Mouse (Mus musculus): ENCODE measurements around the gene Apoh.

Apoh gene

DNA sequence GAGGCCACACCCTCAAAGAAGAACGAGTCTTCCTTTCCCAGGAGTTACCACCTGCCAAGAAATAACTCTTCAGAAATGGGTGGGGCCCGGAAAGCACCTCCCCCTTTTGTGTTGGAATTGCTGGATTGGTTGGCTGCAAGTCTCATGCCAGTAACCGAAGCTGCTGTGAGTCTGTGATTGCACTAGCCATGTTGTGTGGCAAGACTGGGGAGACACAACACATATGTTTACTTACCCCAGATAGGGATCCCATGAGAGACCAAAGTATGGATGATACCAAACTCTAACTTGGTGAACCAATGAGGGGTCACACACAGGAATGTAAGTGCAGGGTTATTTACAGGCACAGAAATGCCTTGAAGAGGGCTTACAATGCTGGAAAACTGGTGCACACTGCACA is 39.5 kb downstream of the Apoh start:
- no peaks in the 10 kb centered on the region for H3K27me3 ChIP-seq (ENCODE audit: control insufficient read depth, insufficient read depth, low read length, poor library complexity, severe bottlenecking)
- H3K36me3 ChIP-seq (ENCODE audit: control insufficient read depth, insufficient read depth, low read length, poor library complexity, severe bottlenecking) = no peaks in the 10 kb centered on the region
- no peak for DNase-seq (ENCODE audit: low read depth, low spot score)

DNA sequence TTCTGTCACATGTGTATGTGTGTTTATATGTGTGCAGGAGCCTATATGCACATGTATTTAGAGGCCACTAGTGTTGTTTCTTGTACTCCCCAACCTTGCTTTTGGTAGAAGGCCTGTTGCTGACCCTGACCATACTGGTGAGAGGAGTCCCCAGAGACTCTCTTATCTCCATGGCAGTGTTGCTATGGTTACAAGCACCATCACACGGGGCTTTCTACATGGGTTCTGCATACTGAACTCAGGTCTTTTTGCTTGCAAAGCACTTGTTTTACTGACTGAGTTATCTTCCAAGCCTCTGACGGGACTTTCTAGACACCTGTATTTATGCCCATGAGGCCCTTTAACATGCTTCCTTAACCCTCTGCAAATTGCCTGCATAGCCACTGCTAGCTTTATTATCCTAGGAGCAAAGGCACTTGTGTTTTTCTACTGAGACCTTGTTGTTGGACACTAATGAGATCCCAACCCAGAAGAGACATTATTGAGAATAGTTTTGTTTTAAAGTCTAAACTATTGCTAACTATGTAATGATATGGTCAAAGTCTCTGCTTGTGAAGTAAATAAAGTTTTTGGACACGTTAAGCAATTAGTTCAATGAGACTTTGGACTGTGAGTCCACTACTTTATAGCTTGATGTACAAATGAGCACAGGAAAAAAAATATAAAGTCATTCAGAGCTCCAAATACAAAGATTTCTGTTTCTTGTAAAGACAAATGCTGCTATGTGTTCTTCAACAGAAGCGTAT is 41.9 kb downstream of the Apoh start:
- no peaks in the 10 kb centered on the region for H3K27me3 ChIP-seq (ENCODE audit: control insufficient read depth, insufficient read depth, low read length, poor library complexity, severe bottlenecking)
- no peak for DNase-seq (ENCODE audit: low read depth, low spot score)
- no peaks in the 10 kb centered on the region for H3K36me3 ChIP-seq (ENCODE audit: control insufficient read depth, insufficient read depth, low read length, poor library complexity, severe bottlenecking)

DNA sequence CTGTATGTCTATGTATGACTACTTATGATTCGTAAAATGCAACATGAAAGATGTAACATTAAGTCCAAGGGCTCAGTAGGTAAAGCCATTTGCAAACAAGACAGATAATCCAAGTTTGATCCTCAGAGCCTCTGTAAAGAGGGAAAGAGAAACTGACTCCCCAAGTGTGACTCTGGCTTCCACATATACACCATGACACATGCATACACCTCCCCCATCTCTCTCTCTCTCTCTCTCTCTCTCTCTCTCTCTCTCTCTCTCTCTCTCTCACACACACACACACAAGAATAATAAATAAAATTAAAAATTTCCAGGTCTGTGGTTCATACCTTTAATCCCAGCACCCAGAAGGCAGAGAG is 42.5 kb downstream of the Apoh start:
- Histone ChIP-seq H3K36me3 (ENCODE audit: control insufficient read depth, insufficient read depth, low read length, poor library complexity, severe bottlenecking) (no peaks in the 10 kb centered on the region), H3K27me3 (ENCODE audit: control insufficient read depth, insufficient read depth, low read length, poor library complexity, severe bottlenecking) (no peaks in the 10 kb centered on the region)
- DNase-seq (ENCODE audit: low read depth, low spot score) = no peak

DNA sequence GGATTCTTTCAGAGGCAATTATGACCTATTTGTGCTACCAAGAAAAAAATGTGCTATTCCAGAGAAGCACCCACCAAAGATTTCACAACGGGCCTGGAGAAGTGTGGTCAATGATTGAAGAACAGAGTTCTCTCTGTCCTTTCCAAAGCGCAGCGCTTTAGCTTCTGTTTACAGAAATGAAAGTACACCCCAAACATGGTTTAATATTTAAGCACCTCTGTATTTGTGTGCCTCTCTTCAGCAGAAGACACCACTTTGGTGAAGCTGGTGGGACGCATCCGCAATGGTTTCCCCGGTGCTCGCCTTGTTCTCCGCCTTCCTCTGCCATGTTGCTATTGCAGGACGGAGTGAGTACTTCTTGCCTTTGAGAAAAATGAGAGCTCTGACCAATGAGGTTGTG is 51.9 kb downstream of the Apoh start:
- Histone ChIP-seq H3K27me3 (ENCODE audit: control insufficient read depth, insufficient read depth, low read length, poor library complexity, severe bottlenecking) (no peaks in the 10 kb centered on the region), H3K36me3 (ENCODE audit: control insufficient read depth, insufficient read depth, low read length, poor library complexity, severe bottlenecking) (no peaks in the 10 kb centered on the region)
- DNase-seq (ENCODE audit: low read depth, low spot score) = no peak

GRCm38 (mm10) chr11:108396076-108396829 is 53.1 kb downstream of the Apoh start:
- H3K36me3 ChIP-seq (ENCODE audit: control insufficient read depth, insufficient read depth, low read length, poor library complexity, severe bottlenecking) = no peaks in the 10 kb centered on the region
- DNase-seq (ENCODE audit: low read depth, low spot score) = no peak
- no peaks in the 10 kb centered on the region for H3K27me3 ChIP-seq (ENCODE audit: control insufficient read depth, insufficient read depth, low read length, poor library complexity, severe bottlenecking)

- DNase-seq (ENCODE audit: low read depth, low spot score) = no peak
- Histone ChIP-seq H3K27me3 (ENCODE audit: control insufficient read depth, insufficient read depth, low read length, poor library complexity, severe bottlenecking) (no peaks in the 10 kb centered on the region; the same call in 1 of the 2 replicates), H3K36me3 (ENCODE audit: control insufficient read depth, insufficient read depth, low read length, poor library complexity, severe bottlenecking) (no peaks in the 10 kb centered on the region)
Measured at GRCm38 (mm10) chr11:108409876-108410644, 66.9 kb downstream of the Apoh start.

GRCm38 (mm10) chr11:108416360-108416759 is 73.2 kb downstream of the Apoh start:
- H3K36me3 ChIP-seq (ENCODE audit: control insufficient read depth, insufficient read depth, low read length, poor library complexity, severe bottlenecking) = no peaks in the 10 kb centered on the region
- H3K27me3 ChIP-seq (ENCODE audit: control insufficient read depth, insufficient read depth, low read length, poor library complexity, severe bottlenecking) = no peaks in the 10 kb centered on the region; the same call in 1 of the 2 replicates
- DNase-seq (ENCODE audit: low read depth, low spot score) = no peak

GRCm38 (mm10) chr11:108418540-108418939 is 75.4 kb downstream of the Apoh start:
- H3K27me3 ChIP-seq (ENCODE audit: control insufficient read depth, insufficient read depth, low read length, poor library complexity, severe bottlenecking) = peaks cover 2% of the 10 kb centered on the region; the same call in 1 of the 2 replicates
- peak; percentile 67 for DNase-seq (ENCODE audit: low read depth, low spot score)

GRCm38 (mm10) chr11:108419242-108419641 is 76.1 kb downstream of the Apoh start:
- no peak for DNase-seq (ENCODE audit: low read depth, low spot score)
- no peaks in the 10 kb centered on the region for H3K36me3 ChIP-seq (ENCODE audit: control insufficient read depth, insufficient read depth, low read length, poor library complexity, severe bottlenecking)
- peaks cover 2% of the 10 kb centered on the region; the same call in 1 of the 2 replicates for H3K27me3 ChIP-seq (ENCODE audit: control insufficient read depth, insufficient read depth, low read length, poor library complexity, severe bottlenecking)

More at GRCm38 (mm10) chr11:108418540-108418939, 75.4 kb downstream of the Apoh start:
- H3K36me3 ChIP-seq (ENCODE audit: control insufficient read depth, insufficient read depth, low read length, poor library complexity, severe bottlenecking) = no peaks in the 10 kb centered on the region

GRCm38 (mm10) chr11:108420751-108421150 is 77.6 kb downstream of the Apoh start:
- no peak for DNase-seq (ENCODE audit: low read depth, low spot score)
- H3K27me3 ChIP-seq (ENCODE audit: control insufficient read depth, insufficient read depth, low read length, poor library complexity, severe bottlenecking) = peaks cover 2% of the 10 kb centered on the region

GRCm38 (mm10) chr11:108423221-108423620 is 80.1 kb downstream of the Apoh start:
- Histone ChIP-seq H3K36me3 (ENCODE audit: control insufficient read depth, insufficient read depth, low read length, poor library complexity, severe bottlenecking) (no peaks in the 10 kb centered on the region), H3K27me3 (ENCODE audit: control insufficient read depth, insufficient read depth, low read length, poor library complexity, severe bottlenecking) (peaks cover 2% of the 10 kb centered on the region)
- DNase-seq (ENCODE audit: low read depth, low spot score) = no peak

More at GRCm38 (mm10) chr11:108420751-108421150, 77.6 kb downstream of the Apoh start:
- no peaks in the 10 kb centered on the region for H3K36me3 ChIP-seq (ENCODE audit: control insufficient read depth, insufficient read depth, low read length, poor library complexity, severe bottlenecking)

- peaks cover 2% of the 10 kb centered on the region for H3K27me3 ChIP-seq (ENCODE audit: control insufficient read depth, insufficient read depth, low read length, poor library complexity, severe bottlenecking)
- no peaks in the 10 kb centered on the region for H3K36me3 ChIP-seq (ENCODE audit: control insufficient read depth, insufficient read depth, low read length, poor library complexity, severe bottlenecking)
- no peak for DNase-seq (ENCODE audit: low read depth, low spot score)
Measured at GRCm38 (mm10) chr11:108424111-108424510, 81.0 kb downstream of the Apoh start.

GRCm38 (mm10) chr11:108424889-108425591 is 81.9 kb downstream of the Apoh start, which contains the start of gene Cep112:
Cep112 (plus strand) TSS chr11:108425192.
- Histone ChIP-seq H3K27me3 (ENCODE audit: control insufficient read depth, insufficient read depth, low read length, poor library complexity, severe bottlenecking) (peaks cover 2% of the 10 kb centered on the region), H3K36me3 (ENCODE audit: control insufficient read depth, insufficient read depth, low read length, poor library complexity, severe bottlenecking) (no peaks in the 10 kb centered on the region)
- peak; percentile 97 for DNase-seq (ENCODE audit: low read depth, low spot score)

- Histone ChIP-seq H3K36me3 (ENCODE audit: control insufficient read depth, insufficient read depth, low read length, poor library complexity, severe bottlenecking) (no peaks in the 10 kb centered on the region), H3K27me3 (ENCODE audit: control insufficient read depth, insufficient read depth, low read length, poor library complexity, severe bottlenecking) (peaks cover 2% of the 10 kb centered on the region)
- no peak for DNase-seq (ENCODE audit: low read depth, low spot score)
Measured at GRCm38 (mm10) chr11:108425592-108425921, 82.4 kb downstream of the Apoh start.
